Mouse (Mus musculus) kidney, adult 11 months (tissue): ENCODE measurements at regions not wholly inside any gene's neighbourhood (a gene's known extent, or its start where the extent isn't known, plus 50 kb on each side); places are given as distances from the start of the nearest gene placed in this dataset.
"Not testable (repeated sequence)": the region's sequence is repeated elsewhere in the genome, so short reads cannot be mapped to it uniquely, and the experiment has no call there.

Experiments
- DNase-seq: peaks from one replicate; pipeline ENCODE4 v3.0.0; 2022

- no peak for DNase-seq
These were observed 215.6 kb upstream of the Stxbp5 start for GRCm38 (mm10) chr10:10116442-10116841.

GRCm38 (mm10) chr10:10113256-10113655 lies 212.4 kb upstream of the Stxbp5 start:
- DNase-seq = no peak

DNA sequence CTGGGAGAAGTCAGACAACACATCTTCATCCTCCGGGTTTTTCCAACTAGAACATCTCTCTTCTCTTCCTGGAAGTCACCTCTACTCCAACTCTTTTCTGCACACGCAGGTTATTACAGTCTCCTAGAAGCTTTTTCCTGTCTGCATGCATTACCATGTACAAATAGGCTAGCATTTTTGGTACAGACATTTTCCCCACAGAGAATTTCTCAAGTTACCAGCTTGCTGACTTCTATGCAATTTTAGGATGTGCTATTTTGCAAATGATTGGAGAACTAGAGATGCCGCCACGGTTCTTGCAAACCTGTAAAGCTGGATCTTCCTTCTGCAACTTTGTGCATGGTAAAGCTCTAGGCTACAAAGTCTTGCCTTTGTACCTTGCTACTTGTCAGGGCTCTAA lies 210.2 kb upstream of the Stxbp5 start:
- no peak for DNase-seq

- no peak for DNase-seq
These were observed 209.0 kb upstream of the Stxbp5 start for GRCm38 (mm10) chr10:10109867-10110266.

- DNase-seq = no peak
These were observed 206.2 kb upstream of the Stxbp5 start for GRCm38 (mm10) chr10:10107123-10107525.

DNA sequence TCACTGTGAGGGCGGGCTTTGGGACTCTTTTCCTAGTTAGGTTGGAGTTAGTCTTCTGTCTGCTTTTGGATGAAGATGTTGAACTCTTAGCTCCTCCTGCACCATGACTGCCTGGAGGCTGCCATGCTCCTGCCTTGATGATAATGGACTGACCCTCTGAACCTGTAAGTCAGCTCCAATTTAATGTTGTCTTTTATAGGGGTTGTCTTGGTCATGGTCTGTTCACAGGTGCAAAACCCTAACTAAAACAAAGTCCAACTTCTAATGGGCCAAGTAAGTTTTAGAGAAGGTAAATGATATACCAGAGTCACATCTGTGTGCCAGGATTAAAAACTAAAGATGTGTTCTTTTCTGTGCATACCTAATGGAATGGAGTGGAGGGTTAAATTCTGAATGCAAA lies 205.8 kb upstream of the Stxbp5 start:
- peak; percentile 3 for DNase-seq

- no peak for DNase-seq
These were observed 200.8 kb upstream of the Stxbp5 start for GRCm38 (mm10) chr10:10101641-10102040.

- no peak for DNase-seq
These were observed 197.6 kb upstream of the Stxbp5 start for GRCm38 (mm10) chr10:10098521-10098920.

DNA sequence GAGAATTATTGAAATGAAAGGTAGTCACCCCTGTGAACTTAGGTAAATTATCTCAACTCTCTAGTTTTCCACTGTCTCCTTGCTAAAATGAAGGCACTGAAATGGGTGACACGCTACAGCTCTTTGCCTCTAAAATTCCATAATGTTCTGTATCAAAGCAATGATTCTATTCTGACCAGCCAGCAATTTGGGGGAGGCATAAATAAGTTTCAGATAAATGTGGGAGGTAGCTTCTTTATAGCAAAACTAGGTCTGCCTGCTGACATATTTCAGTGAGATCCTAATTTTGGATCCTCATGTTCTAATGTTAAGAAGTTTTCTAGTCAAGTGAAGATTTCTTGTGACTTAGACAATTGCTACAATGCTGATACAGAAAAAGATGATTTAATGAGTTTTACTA lies 193.2 kb upstream of the Stxbp5 start:
- no peak for DNase-seq

- no peak for DNase-seq
These were observed 192.8 kb upstream of the Stxbp5 start for GRCm38 (mm10) chr10:10093713-10094112.

DNA sequence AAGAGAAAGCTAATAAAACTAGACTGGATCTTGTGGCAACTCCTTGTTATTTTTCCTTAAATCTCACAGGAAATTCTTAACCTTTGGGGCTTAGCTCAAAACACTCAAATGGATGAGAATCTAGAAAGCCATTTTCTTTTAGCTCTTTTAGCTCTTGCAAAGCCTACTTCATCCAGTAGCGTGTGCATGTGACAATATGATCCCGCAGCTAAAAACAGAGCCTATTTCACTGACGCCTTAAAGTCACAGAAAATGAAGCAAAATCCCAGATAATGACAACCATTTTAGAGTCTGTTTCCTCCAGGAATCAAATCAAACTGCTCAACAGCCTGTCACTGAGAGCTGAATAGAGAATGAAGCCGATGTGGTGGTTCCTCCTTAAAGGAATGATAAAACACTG lies 185.1 kb upstream of the Stxbp5 start:
- DNase-seq = no peak

GRCm38 (mm10) chr10:10070146-10070545 lies 169.3 kb upstream of the Stxbp5 start:
- no peak for DNase-seq

DNA sequence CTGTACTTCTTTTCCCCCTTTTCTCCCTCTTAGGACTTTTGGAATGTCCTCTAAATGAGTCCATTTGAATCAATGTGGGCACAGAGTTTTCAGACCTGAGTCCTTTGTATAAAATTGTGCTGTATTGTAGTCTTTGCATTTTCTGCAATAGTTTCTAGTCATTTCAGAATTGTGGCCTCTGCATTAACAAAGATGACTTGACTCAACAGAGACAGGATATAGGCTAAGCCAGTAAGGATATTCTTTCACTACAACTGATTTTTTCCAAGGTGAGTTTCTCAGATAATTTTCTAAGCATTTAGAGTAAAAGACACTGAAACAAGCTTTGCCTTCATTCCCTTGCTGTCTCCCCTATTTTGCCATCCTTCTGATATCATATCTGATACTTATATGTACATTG lies 168.8 kb upstream of the Stxbp5 start:
- not testable (repeated sequence) for DNase-seq

- DNase-seq = no peak
These were observed 145.9 kb upstream of the Stxbp5 start for GRCm38 (mm10) chr10:10046753-10047152.

GRCm38 (mm10) chr10:10046318-10046717 lies 145.4 kb upstream of the Stxbp5 start:
- DNase-seq = no peak

DNA sequence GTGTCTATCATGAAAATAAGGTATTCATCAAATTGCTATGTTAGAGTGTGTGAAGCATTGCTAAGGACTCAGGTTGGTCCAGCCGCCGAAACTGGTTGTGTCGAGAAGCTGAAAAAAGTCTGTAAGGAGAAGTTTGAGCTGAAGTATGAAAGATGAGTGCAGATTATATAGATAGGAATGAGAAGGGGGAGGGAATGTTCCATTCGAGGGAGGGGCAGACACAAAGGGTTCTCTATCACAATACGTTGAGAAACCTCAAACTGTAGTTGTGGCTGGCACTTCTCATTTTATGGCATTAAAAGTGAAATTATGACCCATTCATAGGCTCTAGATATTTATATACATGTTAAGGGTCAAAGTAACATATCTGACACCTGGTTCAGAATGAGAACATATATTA lies 108.4 kb upstream of the Stxbp5 start:
- no peak for DNase-seq

DNA sequence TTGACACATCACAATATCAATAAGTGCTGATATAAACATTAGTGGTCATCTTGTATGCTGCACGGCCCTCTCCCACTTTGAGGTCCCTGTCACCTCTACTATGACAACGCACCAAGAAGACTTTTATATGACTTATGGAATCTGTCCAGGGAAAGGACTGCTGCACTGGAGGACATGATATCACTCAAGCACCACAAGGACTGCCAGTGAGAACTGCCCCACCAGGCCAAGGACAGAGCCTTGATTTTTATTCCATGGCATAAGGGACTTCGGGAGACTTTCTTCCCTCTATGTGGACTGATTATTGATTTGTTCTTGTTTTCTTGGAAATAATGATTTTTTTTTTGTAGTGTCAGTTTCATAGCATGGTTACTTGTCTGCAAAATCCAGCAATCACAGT lies 97.7 kb upstream of the Stxbp5 start:
- no peak for DNase-seq

DNA sequence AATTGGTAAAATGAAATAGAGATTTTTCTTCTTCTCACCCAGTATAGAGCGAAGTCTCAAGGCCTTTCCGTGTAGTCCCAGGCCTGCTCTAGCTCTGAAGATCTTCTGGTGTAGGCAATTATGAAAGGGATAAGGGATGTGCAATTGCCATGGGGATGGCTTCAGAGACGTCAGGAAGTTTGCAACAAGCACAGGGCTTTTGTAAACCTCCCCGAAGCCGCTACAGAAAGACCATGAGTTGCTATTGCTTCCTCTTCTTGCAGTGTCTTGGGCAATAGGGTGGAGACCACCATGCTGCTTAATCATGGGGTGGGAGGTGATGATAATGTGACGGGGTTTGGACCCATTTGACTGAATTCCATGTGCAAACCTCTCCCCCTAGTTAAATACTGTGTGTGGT lies 95.3 kb upstream of the Stxbp5 start:
- DNase-seq = no peak

GRCm38 (mm10) chr10:9992798-9993197 lies 91.9 kb upstream of the Stxbp5 start:
- DNase-seq = no peak

GRCm38 (mm10) chr10:9985407-9985806 lies 84.5 kb upstream of the Stxbp5 start:
- DNase-seq = no peak

GRCm38 (mm10) chr10:9976424-9976823 lies 75.5 kb upstream of the Stxbp5 start:
- no peak for DNase-seq
